Mouse (Mus musculus) G1E (cell line): ENCODE results near the gene Utp15.

Experiments
- CTCF ChIP-seq: IDR thresholded peaks from 2 replicates; pipeline ENCODE4 v1.5.1; 2012; ENCODE audit warnings: low read depth, low read length, inconsistent platforms, mixed read lengths
- GATA1 ChIP-seq: IDR thresholded peaks from 2 replicates; pipeline ENCODE4 v1.6.1; 2012; ENCODE audit warnings: borderline replicate concordance, low read length, inconsistent platforms, mixed read lengths
- GATA2 ChIP-seq: IDR thresholded peaks from 2 replicates; pipeline ENCODE4 v1.6.1; 2012; ENCODE audit warnings: low read depth, low read length, inconsistent platforms, borderline replicate concordance
- POLR2AphosphoS5 ChIP-seq: IDR thresholded peaks from 2 replicates; pipeline ENCODE4 v1.6.1; 2012; ENCODE audit warnings: low read depth, low read length, inconsistent platforms; ENCODE audit not compliant: insufficient replicate concordance
- TAL1 ChIP-seq: conservative IDR thresholded peaks from 2 replicates; pipeline ENCODE4 v1.6.1; 2012; ENCODE audit warnings: low read depth, low read length, inconsistent platforms, mixed read lengths

- TF ChIP-seq GATA1 (no peak), TAL1 (no peak), CTCF (no peak), POLR2AphosphoS5 (no peak), GATA2 (no peak)
Observed at GRCm38 (mm10) chr13:98263458-98263987, 682 bp upstream of the Utp15 start.
